11 mouse cellular contexts compared by ENCODE assay signal in genomic region chr8:126851780-126852179, GRCm38 (mm10).
A peak's percentile ranks its signal among the peaks of the same experiment; 100 is the strongest.
DNase-seq lines count a peak whose midpoint lies in the region; TF ChIP-seq lines count a peak whose summit lies in the region.
"Had no signal": no experiment of that assay in that cellular context is flagged by ENCODE, and none has a peak within 500 bp of the region (broad histone marks: within the 10 kb centered on the region; RNA-seq: fewer than 3 reads in every experiment).

No protein-coding gene starts in this region.

- TF ChIP-seq CTCF in heart, adult 2 months (IDR thresholded peaks at IDR 0.05) = no peak
- TF ChIP-seq CTCF in layer of hippocampus, adult 2 months (conservative IDR thresholded peaks at IDR 0.05) = no peak
- no peak for TF ChIP-seq CTCF in embryonic fibroblast, embryonic 13.5 days (IDR thresholded peaks at IDR 0.05; ENCODE audit: borderline replicate concordance, insufficient read depth, low read length)

- intact Hi-C loops in heart, adult 2 months (cut with DNase I) = no loop called here

- WGBS in heart, adult 2 months = 82% methylated on average over 3 of the region's 3 CpGs

- TF ChIP-seq EP300 in heart, adult 2 months (IDR thresholded peaks at IDR 0.05; ENCODE audit: insufficient read depth, low read depth, low read length) = no peak

- H3K79me2 ChIP-seq in heart, adult 2 months (replicated peaks; ENCODE audit: control insufficient read depth, insufficient read depth, low read length) = no peaks in the 10 kb centered on the region
- no peaks in the 10 kb centered on the region for H3K79me2 ChIP-seq in myocyte (ENCODE audit: control insufficient read depth, insufficient read depth)

- no peak for TF ChIP-seq POLR2A in heart, adult 2 months (IDR thresholded peaks at IDR 0.05; ENCODE audit: insufficient read depth, low read depth, low read length)
- no peak for TF ChIP-seq POLR2A in embryonic fibroblast, embryonic 13.5 days (IDR thresholded peaks at IDR 0.05; ENCODE audit: low read depth, low read length)
- no peak for TF ChIP-seq POLR2A in myocyte (IDR thresholded peaks at IDR 0.05; ENCODE audit: insufficient read length, low read depth)

- peak overlapping the region; percentile 84 for H3K27ac ChIP-seq in heart, adult 2 months
- H3K27ac ChIP-seq in layer of hippocampus, adult 2 months = peak overlapping the region; percentile 82; the same call in 1 of the 2 replicates
- peak overlapping the region; percentile 100 for H3K27ac ChIP-seq in embryonic fibroblast, embryonic 13.5 days (ENCODE audit: insufficient read depth, low read length)
- H3K27ac ChIP-seq: neural tube, embryonic 15.5 days had no signal

- DNase-seq in heart, adult 2 months = no peak
- DNase-seq in heart, adult 11 months = no peak
- no peak for DNase-seq in layer of hippocampus, adult 2 months (ENCODE audit: low spot score in 2 of 2)
- no peak for DNase-seq in layer of hippocampus, postnatal 25 days (ENCODE audit: extremely low spot score in 1 of 2, low spot score in 1 of 2)
- no peak for DNase-seq in frontal cortex, postnatal 36 days (ENCODE audit: low spot score in 2 of 2)
- DNase-seq in urinary bladder, postnatal 25 days (ENCODE audit: low spot score) = no peak
- DNase-seq: cerebellum, adult 9-10 months had no signal

- no peak overlapping the region for H3ac ChIP-seq in myocyte (ENCODE audit: control insufficient read depth, insufficient read length)

- H3K27me3 ChIP-seq in heart, adult 2 months (ENCODE audit: control insufficient read depth, insufficient read depth, low read length) = no peaks in the 10 kb centered on the region
- no peaks in the 10 kb centered on the region for H3K27me3 ChIP-seq in myocyte (ENCODE audit: control insufficient read depth, insufficient read depth, insufficient read length)
- H3K27me3 ChIP-seq: neural tube, embryonic 15.5 days; Patski had no signal

- H3K4me3 ChIP-seq in heart, adult 2 months = no peak overlapping the region
- H3K4me3 ChIP-seq in layer of hippocampus, adult 2 months = no peak overlapping the region
- H3K4me3 ChIP-seq in embryonic fibroblast, embryonic 13.5 days (ENCODE audit: insufficient read depth, low read length) = no peak overlapping the region
- H3K4me3 ChIP-seq in myocyte = no peak overlapping the region
- H3K4me3 ChIP-seq: neural tube, embryonic 15.5 days had no signal

- H3K4me1 ChIP-seq in heart, adult 2 months (ENCODE audit: control insufficient read depth, insufficient read depth, low read length) = peaks cover 38% of the 10 kb centered on the region
- peaks cover 24% of the 10 kb centered on the region for H3K4me1 ChIP-seq in embryonic fibroblast, embryonic 13.5 days (ENCODE audit: control insufficient read depth, insufficient read depth, low read length)

- H3K4me2 ChIP-seq in myocyte (ENCODE audit: low read depth) = peak overlapping the region; percentile 59
- H3K4me2 ChIP-seq: neural tube, embryonic 15.5 days had no signal

- no peaks in the 10 kb centered on the region for H3K36me3 ChIP-seq in heart, adult 2 months (ENCODE audit: control insufficient read depth, insufficient read depth, low read length)
- H3K36me3 ChIP-seq in myocyte (ENCODE audit: control insufficient read depth, insufficient read depth) = no peaks in the 10 kb centered on the region
- H3K36me3 ChIP-seq: neural tube, embryonic 15.5 days had no signal

- no peak overlapping the region for H3K9ac ChIP-seq in heart, adult 2 months (ENCODE audit: low read depth, low read length)
- H3K9ac ChIP-seq: neural tube, embryonic 15.5 days had no signal

TF ChIP-seq in myocyte, 11 proteins besides CTCF, POLR2A, EP300 and RAD21:
- TF ChIP-seq REST (IDR thresholded peaks at IDR 0.05; ENCODE audit: insufficient read depth, insufficient read length) = no peak
- TF ChIP-seq MYOD1 (IDR thresholded peaks at IDR 0.05; ENCODE audit: control insufficient read depth in 1 of 3, insufficient read length in 2 of 3, low read depth in 2 of 3) = no peak
- TF ChIP-seq MYOG (IDR thresholded peaks at IDR 0.05; ENCODE audit: control insufficient read depth in 1 of 3, insufficient read depth in 1 of 3, insufficient read length in 2 of 3, low read depth in 2 of 3) = no peak
- no peak for TF ChIP-seq POLR2AphosphoS2 (IDR thresholded peaks at IDR 0.05; ENCODE audit: insufficient read length, low read depth)
- TF ChIP-seq TCF12 (IDR thresholded peaks at IDR 0.05; ENCODE audit: insufficient read depth, poor library complexity, severe bottlenecking) = no peak
- TF ChIP-seq TCF3 (IDR thresholded peaks at IDR 0.05; ENCODE audit: insufficient read length, low read depth) = no peak
- no peak for TF ChIP-seq MAX (IDR thresholded peaks at IDR 0.05; ENCODE audit: low read depth)
- TF ChIP-seq SRF (IDR thresholded peaks at IDR 0.05; ENCODE audit: control insufficient read depth, insufficient read length, low read depth) = no peak
- no peak for TF ChIP-seq E2F4 (IDR thresholded peaks at IDR 0.05; ENCODE audit: insufficient read depth)
- TF ChIP-seq USF1 (IDR thresholded peaks at IDR 0.05; ENCODE audit: low read depth) = no peak
- no peak for TF ChIP-seq CEBPB (IDR thresholded peaks at IDR 0.05; ENCODE audit: insufficient read depth, poor library complexity, severe bottlenecking)
